Comparison of ENCODE assay signal across 19 mouse cellular contexts in genomic region chr17:16089619-16090280, GRCm38 (mm10).
DNase-seq lines count a peak whose midpoint lies in the region; ATAC-seq lines count a peak whose summit lies in the region.
"Had no signal": no experiment of that assay in that cellular context is flagged by ENCODE, and none has a peak within 500 bp of the region (broad histone marks: within the 10 kb centered on the region; RNA-seq: fewer than 3 reads in every experiment).

No protein-coding gene starts in this region.

- peak overlapping the region; percentile 82 for H3K27ac ChIP-seq in forebrain, embryonic 16.5 days (ENCODE audit: low read length)
- H3K27ac ChIP-seq in midbrain, embryonic 11.5 days (ENCODE audit: low read depth, low read length), result peak overlapping the region; percentile 78
- H3K27ac ChIP-seq: heart, embryonic 13.5 days; kidney, postnatal 0 days; limb, embryonic 10.5 days had no signal

- H3K9me3 ChIP-seq in forebrain, embryonic 16.5 days (ENCODE audit: control insufficient read depth, low read length), result no peaks in the 10 kb centered on the region
- no peaks in the 10 kb centered on the region for H3K9me3 ChIP-seq in midbrain, embryonic 11.5 days (ENCODE audit: control insufficient read depth, low read length)
- H3K9me3 ChIP-seq: embryonic facial prominence, embryonic 10.5 days; heart, embryonic 13.5 days; limb, embryonic 10.5 days had no signal

- H3K4me2 ChIP-seq in forebrain, embryonic 16.5 days (ENCODE audit: low read length), result no peak overlapping the region
- H3K4me2 ChIP-seq in midbrain, embryonic 11.5 days, result no peak overlapping the region
- H3K4me2 ChIP-seq: heart, embryonic 13.5 days; liver, embryonic 11.5 days had no signal

- peak; percentile 28 to 82 for DNase-seq in adrenal gland, adult (ENCODE audit: inconsistent age in 2 of 2, low spot score in 1 of 2)
- DNase-seq in adrenal gland, adult 18-20 months (ENCODE audit: low spot score in 2 of 2), result no peak
- DNase-seq in adrenal gland, postnatal 10 days, result peak; percentile 21
- peak; percentile 84 for DNase-seq in midbrain, embryonic 11.5 days (ENCODE audit: low spot score, missing footprints)
- DNase-seq in adipocyte (ENCODE audit: low spot score), result no peak
- no peak for DNase-seq in MN1 (ENCODE audit: low spot score)
- DNase-seq: cerebellum, adult 11 months; cerebellum, postnatal 25 days; heart, postnatal 36 days; lung, adult 2 months; lung, postnatal 36 days had no signal

- no peaks in the 10 kb centered on the region for H3K36me3 ChIP-seq in forebrain, embryonic 16.5 days (ENCODE audit: control insufficient read depth, insufficient read depth)
- no peaks in the 10 kb centered on the region for H3K36me3 ChIP-seq in midbrain, embryonic 11.5 days (ENCODE audit: control insufficient read depth, insufficient read depth, low read length)
- H3K36me3 ChIP-seq: embryonic facial prominence, embryonic 10.5 days; heart, embryonic 13.5 days; limb, embryonic 10.5 days had no signal

- peak; percentile 64 for ATAC-seq in forebrain, embryonic 16.5 days
- ATAC-seq in midbrain, embryonic 11.5 days (ENCODE audit: low FRiP score), result peak; percentile 80
- ATAC-seq in erythroid progenitor cell, adult 5-6 weeks (replicated peaks; ENCODE audit: low FRiP score, poor library complexity, severe bottlenecking), result no peak
- ATAC-seq: intestine, embryonic 16.5 days had no signal

- peaks cover 8% of the 10 kb centered on the region for H3K4me1 ChIP-seq in forebrain, embryonic 16.5 days (replicated peaks; ENCODE audit: control insufficient read depth, insufficient read depth, low read length)
- peaks cover 4% of the 10 kb centered on the region; the same call in 1 of the 2 replicates for H3K4me1 ChIP-seq in midbrain, embryonic 11.5 days (ENCODE audit: control insufficient read depth, insufficient read depth, low read length)
- H3K4me1 ChIP-seq: embryonic facial prominence, embryonic 10.5 days; heart, embryonic 13.5 days; limb, embryonic 10.5 days had no signal

- H3K4me3 ChIP-seq in forebrain, embryonic 16.5 days (replicated peaks; ENCODE audit: low read length), result no peak overlapping the region
- H3K4me3 ChIP-seq in midbrain, embryonic 11.5 days (ENCODE audit: low read depth, low read length), result no peak overlapping the region
- H3K4me3 ChIP-seq: embryonic facial prominence, embryonic 10.5 days; heart, embryonic 13.5 days; limb, embryonic 10.5 days had no signal

- WGBS in forebrain, embryonic 16.5 days, result 42% methylated on average over 8 of the region's 8 CpGs
- 65% methylated on average over 8 of the region's 8 CpGs for WGBS in midbrain, embryonic 11.5 days

- no peaks in the 10 kb centered on the region for H3K27me3 ChIP-seq in forebrain, embryonic 16.5 days (replicated peaks; ENCODE audit: control insufficient read depth, insufficient read depth, low read length)
- no peaks in the 10 kb centered on the region for H3K27me3 ChIP-seq in midbrain, embryonic 11.5 days (ENCODE audit: control insufficient read depth, insufficient read depth, low read length)
- H3K27me3 ChIP-seq: heart, embryonic 13.5 days had no signal

- H3K9ac ChIP-seq in forebrain, embryonic 16.5 days (replicated peaks; ENCODE audit: low read depth, low read length), result no peak overlapping the region
- H3K9ac ChIP-seq in midbrain, embryonic 11.5 days (ENCODE audit: low read length), result no peak overlapping the region
- H3K9ac ChIP-seq: heart, embryonic 13.5 days had no signal

Comparison
In these comparisons a context has a peak if more than half of its experiments do, and no peak if none do; other contexts are left out.
1. DNase-seq: peak in adrenal gland, adult (2 of 2), adrenal gland, postnatal 10 days (single experiment) and midbrain, embryonic 11.5 days (single experiment); none in adrenal gland, adult 18-20 months (0 of 2), adipocyte (single experiment) and MN1 (single experiment).